Mouse (Mus musculus) embryonic facial prominence, embryonic 15.5 days (tissue): ENCODE measurements around the gene Adora1. TPM values are rescaled to one million over a fixed set of nuclear protein-coding genes. Genes with fewer than 3 reads are reported as not detected.
"Not testable (repeated sequence)": the region's sequence is repeated elsewhere in the genome, so short reads cannot be mapped to it uniquely, and the experiment has no call there.

ENCODE experiments used
- ATAC-seq: fragments of 200-750 bp; cut with Nextera tagmentation; 2 replicates; pipeline ENCODE4 v1.8.0; 2017; ENCODE audit warnings: low read depth, moderate TSS enrichment; ENCODE audit not compliant: insufficient number of reproducible peaks, low FRiP score, low TSS enrichment
- H3K27ac ChIP-seq: fragments of 300-500 bp; sonication (generic); replicated peaks from 2 replicates; pipeline ENCODE4 v1.5.1; 2015; ENCODE audit warnings: mild to moderate bottlenecking, inconsistent platforms
- H3K27me3 ChIP-seq: fragments of 300-500 bp; sonication (generic); 2 replicates; pipeline ENCODE4 v1.6.1; 2015; ENCODE audit warnings: inconsistent platforms
- H3K36me3 ChIP-seq: fragments of 300-500 bp; sonication (generic); 2 replicates; pipeline ENCODE4 v1.6.1; 2015; ENCODE audit warnings: mild to moderate bottlenecking, inconsistent platforms
- H3K4me1 ChIP-seq: fragments of 300-500 bp; sonication (generic); 2 replicates; pipeline ENCODE4 v1.6.1; 2015; ENCODE audit warnings: inconsistent platforms
- H3K4me2 ChIP-seq: fragments of 300-500 bp; sonication (generic); replicated peaks from 2 replicates; pipeline ENCODE4 v1.6.1; 2015; ENCODE audit warnings: mild to moderate bottlenecking, inconsistent platforms
- H3K4me3 ChIP-seq: fragments of 300-500 bp; sonication (generic); replicated peaks from 2 replicates; pipeline ENCODE4 v1.5.1; 2015; ENCODE audit warnings: mild to moderate bottlenecking, inconsistent platforms
- H3K9ac ChIP-seq: fragments of 300-500 bp; sonication (generic); 2 replicates; pipeline ENCODE4 v1.6.1; 2015; ENCODE audit warnings: inconsistent platforms
- H3K9me3 ChIP-seq: fragments of 300-500 bp; sonication (generic); replicated peaks from 2 replicates; pipeline ENCODE4 v1.6.1; 2016; ENCODE audit warnings: inconsistent platforms
- WGBS: fragments of 180-500 bp; shearing (Covaris S2); methylation state at CpG from one replicate; pipeline ENCODE4 v1.1.7; 2015; 5-methylcytosine and 5-hydroxymethylcytosine counted together
- polyA plus RNA-seq: library from polyadenylated mRNA; unstranded; fragments of >200 nt; fragmentation: Nextera tagmentation; extraction: Ambion mirVana; gene quantifications from 2 replicates; pipeline ENCODE4 v1.2.1, GENCODE M21; 2015

Gene Adora1
- polyA plus RNA-seq, 1 experiment from 2014 or later: 4.1 TPM

DNA sequence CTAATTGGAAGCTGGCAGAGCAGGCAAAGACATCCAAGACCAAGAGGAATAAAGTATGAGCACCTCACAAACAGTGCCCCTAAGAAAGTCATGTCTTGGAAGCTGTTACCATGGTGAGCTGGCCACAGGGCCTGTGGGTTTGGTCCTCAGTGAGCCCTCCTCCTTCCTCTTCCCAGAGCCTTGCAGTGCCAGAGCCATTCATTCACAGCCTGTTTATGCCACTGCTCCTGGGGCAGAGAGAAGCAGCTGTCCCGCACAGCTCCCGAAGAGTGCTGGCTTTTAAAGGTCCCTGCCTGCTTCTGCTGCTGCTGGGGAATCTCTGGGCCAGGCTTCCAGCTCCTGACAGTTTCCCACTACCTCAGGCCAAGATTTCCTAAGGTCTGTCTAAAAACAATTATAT lies 30.6 kb upstream of the Adora1 start:
- Histone ChIP-seq H3K9me3 (0 out of 2 replicates have a peak, but pooled peaks cover 4% of the 10 kb centered on the region), H3K27me3 (no peaks in the 10 kb centered on the region), H3K27ac (no peak overlapping the region), H3K9ac (no peak overlapping the region), H3K4me3 (no peak overlapping the region), H3K36me3 (no peaks in the 10 kb centered on the region), H3K4me1 (no peaks in the 10 kb centered on the region), H3K4me2 (no peak overlapping the region)
- WGBS: 31% methylated on average over 2 of the region's 2 CpGs
- no peak for ATAC-seq

DNA sequence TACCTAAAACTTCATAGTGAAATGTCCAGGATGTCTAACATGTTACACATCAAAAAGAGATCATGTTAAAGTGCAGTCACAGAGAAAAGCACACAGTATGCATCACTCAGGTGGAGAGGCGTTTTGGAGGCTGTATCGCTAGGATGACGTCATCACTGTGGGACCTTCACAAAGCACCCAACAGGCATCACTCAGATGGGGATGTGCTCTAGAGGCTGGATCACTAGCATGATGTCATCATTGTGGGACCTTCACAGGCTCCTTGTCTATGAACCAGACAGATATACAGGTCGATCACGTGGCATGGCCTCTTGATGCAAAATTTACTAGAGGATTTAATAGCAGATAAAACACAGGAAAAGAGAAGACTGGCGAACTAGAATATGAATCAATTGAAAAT lies 29.1 kb upstream of the Adora1 start:
- Histone ChIP-seq H3K36me3 (no peaks in the 10 kb centered on the region), H3K4me3 (no peak overlapping the region), H3K9me3 (0 out of 2 replicates have a peak, but pooled peaks cover 12% of the 10 kb centered on the region), H3K9ac (no peak overlapping the region), H3K4me1 (no peaks in the 10 kb centered on the region), H3K27ac (no peak overlapping the region), H3K27me3 (no peaks in the 10 kb centered on the region), H3K4me2 (no peak overlapping the region)
- no peak for ATAC-seq
- WGBS: 89% methylated on average over 6 of the region's 6 CpGs

- not testable (repeated sequence) for H3K9me3 ChIP-seq, H3K36me3 ChIP-seq, H3K4me2 ChIP-seq, H3K27me3 ChIP-seq, ATAC-seq, H3K9ac ChIP-seq, H3K27ac ChIP-seq, H3K4me3 ChIP-seq, H3K4me1 ChIP-seq
- WGBS: 42% methylated on average over 1 of the region's 1 CpGs
Measured at GRCm38 (mm10) chr1:134249681-134250080, 14.4 kb upstream of the Adora1 start.

DNA sequence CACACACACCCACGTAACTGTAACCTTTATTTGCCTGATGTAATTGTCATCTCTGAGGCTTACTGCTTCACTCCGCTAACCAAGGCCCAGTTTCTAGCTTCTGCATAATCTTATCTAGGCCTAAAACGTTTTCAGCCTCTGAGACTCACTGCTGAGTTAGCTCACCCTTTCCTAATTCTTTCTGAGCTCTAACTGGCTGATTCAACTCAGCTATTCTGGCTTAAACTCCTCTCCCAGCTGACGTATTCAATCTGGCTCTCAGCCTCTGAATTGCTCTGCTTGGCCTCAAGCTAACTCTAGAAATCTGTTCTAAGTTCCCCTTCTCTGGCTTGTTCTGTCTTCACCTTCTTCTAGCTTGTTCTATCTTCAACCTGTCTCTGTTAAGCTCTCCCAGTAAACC lies 11.4 kb upstream of the Adora1 start:
- 51% methylated on average over 4 of the region's 4 CpGs for WGBS
- Histone ChIP-seq H3K27me3 (no peaks in the 10 kb centered on the region), H3K4me3 (no peak overlapping the region), H3K4me1 (peaks cover 17% of the 10 kb centered on the region), H3K4me2 (no peak overlapping the region), H3K9me3 (no peaks in the 10 kb centered on the region), H3K9ac (no peak overlapping the region), H3K27ac (no peak overlapping the region), H3K36me3 (no peaks in the 10 kb centered on the region)
- no peak for ATAC-seq

- H3K9me3 ChIP-seq: no peaks in the 10 kb centered on the region
- ATAC-seq: peak; percentile 79
Measured at GRCm38 (mm10) chr1:134245004-134245717, 9.9 kb upstream of the Adora1 start.

DNA sequence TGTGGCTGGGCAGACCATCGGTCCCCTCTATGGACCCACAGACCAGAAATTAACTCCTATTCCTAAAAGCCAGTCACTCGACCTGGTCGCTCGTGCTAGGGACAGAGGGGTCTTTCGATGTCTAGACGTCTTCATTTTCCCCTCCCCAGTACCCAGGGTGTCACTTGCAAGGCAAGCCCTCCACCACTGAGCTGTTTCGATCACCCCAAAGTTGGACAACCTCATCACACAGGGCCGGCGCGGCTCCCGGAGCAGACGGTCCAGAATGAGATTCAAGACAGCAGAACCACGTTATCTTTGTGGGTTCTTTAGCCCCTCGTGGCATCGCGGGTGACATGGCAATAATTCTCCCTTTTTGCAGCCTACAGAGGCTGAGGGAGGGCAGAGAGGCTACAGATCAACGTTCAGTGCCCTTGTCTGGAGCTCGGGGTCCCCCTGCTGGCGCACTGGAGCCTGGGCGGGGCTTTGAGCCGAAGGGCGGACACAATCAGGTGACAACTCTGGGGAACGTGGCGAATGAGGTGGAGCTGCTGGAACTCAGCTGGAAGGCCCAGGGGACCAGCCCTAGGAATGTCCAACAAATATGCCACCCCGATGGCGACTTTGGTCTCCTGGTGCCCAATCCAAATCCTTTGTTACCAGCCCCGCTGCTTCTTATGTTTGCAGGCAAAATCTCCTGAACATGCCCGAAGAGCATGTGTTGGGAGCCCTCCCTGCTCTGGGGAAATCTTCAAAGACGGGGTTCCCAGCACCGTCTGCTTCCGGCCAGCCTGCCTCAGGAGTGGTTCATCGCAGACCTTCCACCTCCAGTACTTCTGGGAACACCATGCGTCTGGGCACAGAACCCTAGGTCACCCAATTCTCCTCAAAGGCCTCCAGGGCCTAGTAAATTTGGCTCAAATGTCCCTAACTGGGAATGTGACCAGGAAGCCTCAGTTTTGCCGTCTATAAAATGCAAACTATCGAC lies 9.0 kb upstream of the Adora1 start:
- Histone ChIP-seq H3K9me3 (no peaks in the 10 kb centered on the region), H3K4me1 (peaks cover 17% of the 10 kb centered on the region), H3K27ac (no peak overlapping the region), H3K4me2 (peak overlapping the region; percentile 46), H3K36me3 (no peaks in the 10 kb centered on the region), H3K27me3 (no peaks in the 10 kb centered on the region; the same call in 1 of the 2 replicates), H3K9ac (no peak overlapping the region), H3K4me3 (peak overlapping the region; percentile 24)
- ATAC-seq: peak; percentile 67; the same call in 1 of the 2 replicates
- 19% methylated on average over 35 of the region's 35 CpGs for WGBS

More at GRCm38 (mm10) chr1:134245004-134245717, 9.9 kb upstream of the Adora1 start:
- H3K4me2 ChIP-seq: no peak overlapping the region
- no peak overlapping the region for H3K4me3 ChIP-seq
- 76% methylated on average over 14 of the region's 14 CpGs for WGBS
- no peak overlapping the region for H3K27ac ChIP-seq
- H3K36me3 ChIP-seq: no peaks in the 10 kb centered on the region
- peaks cover 17% of the 10 kb centered on the region for H3K4me1 ChIP-seq
- H3K9ac ChIP-seq: no peak overlapping the region
- H3K27me3 ChIP-seq: no peaks in the 10 kb centered on the region

GRCm38 (mm10) chr1:134243505-134243904 lies 8.3 kb upstream of the Adora1 start:
- no peak overlapping the region for H3K27ac ChIP-seq
- H3K9ac ChIP-seq: no peak overlapping the region
- WGBS: 50% methylated on average over 6 of the region's 6 CpGs
- no peak overlapping the region for H3K4me3 ChIP-seq
- no peaks in the 10 kb centered on the region; the same call in 1 of the 2 replicates for H3K27me3 ChIP-seq
- H3K9me3 ChIP-seq: no peaks in the 10 kb centered on the region
- peaks cover 17% of the 10 kb centered on the region for H3K4me1 ChIP-seq
- ATAC-seq: no peak
- no peaks in the 10 kb centered on the region for H3K36me3 ChIP-seq
- H3K4me2 ChIP-seq: peak overlapping the region; percentile 46; the same call in 1 of the 2 replicates

DNA sequence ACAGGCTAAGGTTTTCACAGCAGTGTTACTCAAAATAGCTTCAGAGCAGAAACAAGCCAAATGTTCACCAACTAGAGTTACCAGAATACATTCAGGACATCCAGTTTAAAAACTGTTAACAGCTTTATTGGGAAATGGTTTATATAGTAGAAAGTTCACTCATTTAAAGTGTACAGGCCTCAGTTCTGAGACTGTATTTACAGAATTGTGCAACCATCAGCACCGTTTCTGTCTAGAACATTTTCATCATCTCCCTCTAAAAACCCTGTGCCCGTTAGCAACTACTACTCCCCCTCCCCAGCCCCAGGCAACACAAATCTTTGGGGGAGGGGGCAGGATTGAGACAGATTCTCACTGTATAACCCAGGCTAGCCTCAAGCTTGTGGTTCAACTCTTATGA lies 7.1 kb upstream of the Adora1 start:
- H3K36me3 ChIP-seq: no peaks in the 10 kb centered on the region
- peaks cover under 1% of the 10 kb centered on the region; the same call in 1 of the 2 replicates for H3K27me3 ChIP-seq
- ATAC-seq: no peak
- 76% methylated on average over 2 of the region's 2 CpGs for WGBS
- no peak overlapping the region for H3K4me2 ChIP-seq
- no peak overlapping the region for H3K4me3 ChIP-seq
- H3K9ac ChIP-seq: no peak overlapping the region
- no peak overlapping the region for H3K27ac ChIP-seq
- no peaks in the 10 kb centered on the region for H3K9me3 ChIP-seq
- H3K4me1 ChIP-seq: peaks cover 17% of the 10 kb centered on the region

DNA sequence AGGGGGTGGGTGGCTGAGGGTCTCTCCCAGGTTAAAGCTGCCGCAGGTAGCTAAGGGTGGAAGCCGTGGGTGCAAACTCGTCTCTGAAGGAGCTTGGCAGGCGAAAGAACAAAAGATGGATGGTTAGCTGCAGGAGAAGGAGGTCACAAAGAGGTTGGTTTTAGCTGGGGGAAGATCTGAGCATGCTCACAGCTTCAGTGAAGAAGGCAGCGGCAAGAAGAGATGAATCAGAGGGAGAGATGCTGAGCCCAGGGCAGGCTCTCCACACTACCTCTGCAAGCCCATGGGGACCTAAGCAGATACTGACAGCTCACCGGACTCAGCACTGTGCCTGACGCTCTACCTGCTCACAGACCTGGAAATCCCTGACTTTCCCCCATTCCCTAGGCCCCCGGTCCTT lies 6.1 kb upstream of the Adora1 start:
- 73% methylated on average over 8 of the region's 8 CpGs for WGBS
- peaks cover 17% of the 10 kb centered on the region for H3K4me1 ChIP-seq
- peaks cover 10% of the 10 kb centered on the region; the same call in 1 of the 2 replicates for H3K27me3 ChIP-seq
- no peaks in the 10 kb centered on the region for H3K36me3 ChIP-seq
- no peak overlapping the region for H3K9ac ChIP-seq
- no peak overlapping the region for H3K27ac ChIP-seq
- no peak for ATAC-seq
- no peaks in the 10 kb centered on the region for H3K9me3 ChIP-seq
- H3K4me3 ChIP-seq: no peak overlapping the region
- H3K4me2 ChIP-seq: no peak overlapping the region

- Histone ChIP-seq H3K4me2 (no peak overlapping the region), H3K9ac (no peak overlapping the region), H3K4me3 (no peak overlapping the region), H3K27ac (no peak overlapping the region), H3K9me3 (no peaks in the 10 kb centered on the region), H3K36me3 (no peaks in the 10 kb centered on the region), H3K4me1 (peaks cover 19% of the 10 kb centered on the region), H3K27me3 (peaks cover 15% of the 10 kb centered on the region; the same call in 1 of the 2 replicates)
- ATAC-seq: no peak
- 74% methylated on average over 9 of the region's 9 CpGs for WGBS
Measured at GRCm38 (mm10) chr1:134240701-134241100, 5.5 kb upstream of the Adora1 start.

DNA sequence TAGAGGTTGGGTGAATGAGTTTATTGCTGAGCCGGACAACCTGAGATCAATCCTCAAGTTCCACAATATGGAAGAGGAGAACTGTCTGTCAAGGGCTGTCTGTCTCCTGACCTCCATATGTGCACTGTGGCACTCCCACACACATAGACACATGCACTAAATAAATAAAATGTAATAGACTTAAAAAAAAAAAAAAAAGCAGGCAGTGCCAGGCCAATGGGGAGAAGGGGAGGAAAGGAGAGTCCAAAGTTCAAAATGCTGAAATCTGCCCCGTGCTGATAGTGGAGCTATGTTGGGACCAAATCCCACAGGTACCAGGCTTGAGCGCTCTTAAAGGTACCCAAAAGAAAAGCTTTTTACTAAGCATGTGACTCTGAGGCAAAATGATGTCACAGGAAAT lies 2.2 kb upstream of the Adora1 start:
- no peak overlapping the region for H3K27ac ChIP-seq
- peaks cover 28% of the 10 kb centered on the region for H3K4me1 ChIP-seq
- no peak overlapping the region for H3K9ac ChIP-seq
- no peaks in the 10 kb centered on the region for H3K9me3 ChIP-seq
- ATAC-seq: no peak
- H3K27me3 ChIP-seq: peaks cover 45% of the 10 kb centered on the region
- WGBS: 79% methylated on average over 3 of the region's 3 CpGs
- no peak overlapping the region for H3K4me3 ChIP-seq
- no peaks in the 10 kb centered on the region for H3K36me3 ChIP-seq
- H3K4me2 ChIP-seq: no peak overlapping the region
